Mouse (Mus musculus) embryo, embryonic 11.5 days (tissue): ENCODE results near the gene 2310011J03Rik.

Experiments
- DNase-seq: peaks from one replicate; pipeline ENCODE4 v3.0.0-alpha.2; 2012; ENCODE audit warnings: low read depth, low spot score

Gene 2310011J03Rik

DNA sequence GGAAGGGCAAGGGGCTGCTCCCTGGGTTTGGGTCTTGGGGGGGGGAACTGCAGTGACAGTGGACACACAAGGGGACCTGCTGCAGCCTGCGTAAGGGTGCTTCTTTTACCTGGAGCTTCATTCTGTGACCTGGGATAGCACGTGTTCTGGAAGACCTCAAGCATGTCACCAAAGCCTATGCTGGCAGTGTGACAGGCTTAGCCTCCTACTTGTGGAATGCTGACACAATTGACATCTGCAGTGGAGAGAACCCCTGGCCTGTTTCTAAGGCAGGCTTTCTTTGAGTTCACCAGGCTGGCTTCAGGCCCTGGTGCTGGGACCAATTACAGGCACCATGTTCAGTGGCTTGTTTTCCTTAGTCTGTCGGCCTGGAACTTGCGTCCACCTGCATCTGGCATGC, 26.0 kb downstream of the 2310011J03Rik start:
- no peak for DNase-seq

DNA sequence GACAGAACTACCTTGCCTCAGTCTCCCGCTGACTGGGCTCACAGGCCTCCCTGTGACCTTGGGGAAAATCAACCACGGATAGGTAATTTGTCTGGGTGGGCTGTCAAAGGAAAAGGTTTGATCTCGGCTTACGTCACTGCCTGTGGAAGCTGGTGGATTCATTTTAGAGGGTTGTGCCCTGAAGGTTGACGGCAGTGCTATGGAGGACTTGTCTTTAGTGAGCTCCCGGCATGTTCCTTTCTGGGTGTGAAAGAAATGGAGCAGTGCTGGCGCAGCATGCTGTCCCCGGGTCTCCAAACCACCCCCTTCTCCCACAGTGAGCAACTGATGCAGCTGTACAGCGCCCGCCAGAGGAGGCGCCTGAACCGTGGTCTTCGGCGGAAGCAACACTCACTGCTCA, 27.0 kb downstream of the 2310011J03Rik start:
- no peak for DNase-seq

DNA sequence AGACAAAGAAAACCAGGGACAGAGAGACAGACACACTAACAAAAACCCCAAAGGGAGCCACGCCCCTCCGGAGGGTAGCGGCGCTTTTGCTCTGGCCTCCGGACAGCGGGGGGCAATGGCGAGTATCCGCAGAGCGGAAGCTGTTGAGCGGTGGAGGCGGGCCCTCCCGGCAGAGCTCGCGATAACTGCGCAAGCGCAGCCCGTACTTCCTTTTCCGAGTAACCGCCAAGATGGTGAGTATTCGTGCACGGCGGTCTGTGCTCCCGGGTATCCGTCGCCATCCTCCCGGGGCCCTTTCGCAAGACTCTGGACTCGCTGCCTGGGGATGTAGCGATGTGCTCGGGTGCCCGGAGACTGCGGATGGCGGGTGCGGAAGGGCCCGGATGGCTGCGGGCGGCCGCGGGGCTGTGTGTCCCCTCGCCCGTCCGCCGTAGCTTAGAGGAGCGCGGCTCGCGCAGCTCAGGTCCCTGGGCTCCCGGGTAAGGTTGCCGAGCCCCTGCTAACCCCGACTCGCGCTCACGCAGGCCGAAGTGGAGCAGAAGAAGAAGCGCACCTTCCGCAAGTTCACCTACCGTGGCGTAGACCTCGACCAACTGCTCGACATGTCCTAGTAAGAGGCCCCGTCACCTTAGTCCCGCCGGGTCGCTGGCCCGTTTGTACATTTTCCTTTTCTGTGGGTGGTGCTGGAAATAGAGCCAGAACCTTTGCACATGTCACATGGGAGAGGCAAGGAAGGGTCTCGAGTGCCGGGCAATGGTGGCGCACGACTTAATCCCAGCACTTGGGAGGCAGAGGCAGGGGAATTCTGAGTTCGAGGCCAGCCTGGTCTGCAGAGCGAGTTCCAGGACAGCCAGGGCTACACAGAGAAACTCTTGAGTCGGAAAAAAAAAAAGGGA, 27.8 kb downstream of the 2310011J03Rik start, which contains the start of gene Rps15:
Gene Rps15, plus strand, starts transcription at position 203 of the 896 bp plus-strand sequence.
- DNase-seq: peak; percentile 95

DNA sequence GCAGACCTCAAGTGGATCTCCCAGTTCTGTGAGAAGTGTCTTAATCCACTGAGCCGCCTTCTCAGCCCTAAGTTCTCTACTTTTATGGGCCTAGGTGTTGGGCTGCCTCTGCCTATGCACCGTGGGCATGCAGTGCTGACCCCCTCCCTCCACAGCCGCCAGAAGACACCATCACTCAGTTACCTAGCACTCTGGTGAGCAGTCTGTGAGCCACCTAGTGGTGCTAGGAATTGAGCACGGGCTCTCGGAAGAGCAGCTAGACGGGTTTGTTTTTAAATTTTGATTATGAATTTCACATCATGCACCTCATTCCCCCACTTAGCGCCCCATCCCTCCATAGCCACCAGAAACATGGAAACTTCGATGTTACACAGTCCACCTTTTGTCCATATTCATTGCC, 31.7 kb downstream of the 2310011J03Rik start:
- DNase-seq: no peak

DNA sequence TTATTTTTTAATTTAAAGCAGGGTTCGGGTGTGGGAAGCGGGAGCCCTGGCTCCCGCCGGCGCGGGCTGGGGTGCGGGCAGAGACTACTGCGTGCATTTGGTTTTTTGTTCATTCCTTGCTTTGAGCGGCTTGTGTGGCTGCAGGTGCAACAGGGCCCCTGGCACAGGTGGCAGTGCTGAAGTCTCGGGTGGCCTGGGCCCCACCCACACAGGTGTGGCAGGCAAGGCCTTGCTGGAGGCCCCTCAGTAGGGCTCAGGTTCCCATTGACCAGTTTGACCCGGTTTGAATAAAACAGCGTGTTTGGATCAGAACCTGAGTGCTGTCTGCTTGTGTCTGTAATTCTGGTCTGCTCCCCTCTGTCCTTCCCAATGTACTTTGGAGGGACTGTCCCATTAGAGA, 32.2 kb downstream of the 2310011J03Rik start:
- no peak for DNase-seq

DNA sequence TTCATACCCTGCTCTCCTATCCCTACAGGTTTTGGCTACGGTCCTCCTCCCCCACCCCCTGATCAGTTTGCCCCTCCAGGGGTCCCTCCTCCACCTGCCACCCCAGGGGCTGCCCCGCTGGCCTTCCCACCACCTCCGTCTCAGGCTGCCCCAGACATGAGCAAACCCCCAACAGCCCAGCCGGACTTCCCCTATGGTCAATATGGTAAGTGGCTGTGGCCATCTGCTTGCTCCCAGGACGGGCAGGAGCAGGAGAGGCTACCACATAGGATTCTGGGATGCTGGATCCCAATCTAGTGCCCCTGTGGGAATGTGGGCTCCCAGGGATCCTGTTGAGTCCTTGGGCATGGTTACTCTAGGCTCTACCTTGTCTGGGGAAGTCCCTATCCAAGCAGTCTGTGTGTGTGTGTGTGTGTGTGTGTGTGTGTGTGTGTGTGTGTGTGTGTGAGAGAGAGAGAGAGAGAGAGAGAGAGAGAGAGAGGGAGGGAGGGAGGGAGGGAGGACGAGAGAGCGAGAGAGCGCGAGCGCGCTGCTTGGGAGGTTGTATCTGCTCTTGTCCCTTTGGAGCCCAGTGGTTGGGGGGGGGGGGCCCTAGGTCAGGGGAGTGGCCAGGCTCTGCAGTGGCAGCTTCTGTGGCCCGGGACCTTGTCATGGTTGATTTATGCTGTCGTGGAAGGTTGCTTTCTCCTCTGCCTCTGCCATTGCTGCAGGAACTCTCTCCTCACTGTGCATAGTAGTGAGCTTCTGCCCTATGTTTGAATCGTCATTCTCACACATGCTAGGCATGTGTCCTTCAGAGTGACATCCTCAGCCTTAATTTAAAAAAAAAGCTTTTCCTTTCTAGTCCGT, 34.9 kb downstream of the 2310011J03Rik start:
- DNase-seq: no peak

DNA sequence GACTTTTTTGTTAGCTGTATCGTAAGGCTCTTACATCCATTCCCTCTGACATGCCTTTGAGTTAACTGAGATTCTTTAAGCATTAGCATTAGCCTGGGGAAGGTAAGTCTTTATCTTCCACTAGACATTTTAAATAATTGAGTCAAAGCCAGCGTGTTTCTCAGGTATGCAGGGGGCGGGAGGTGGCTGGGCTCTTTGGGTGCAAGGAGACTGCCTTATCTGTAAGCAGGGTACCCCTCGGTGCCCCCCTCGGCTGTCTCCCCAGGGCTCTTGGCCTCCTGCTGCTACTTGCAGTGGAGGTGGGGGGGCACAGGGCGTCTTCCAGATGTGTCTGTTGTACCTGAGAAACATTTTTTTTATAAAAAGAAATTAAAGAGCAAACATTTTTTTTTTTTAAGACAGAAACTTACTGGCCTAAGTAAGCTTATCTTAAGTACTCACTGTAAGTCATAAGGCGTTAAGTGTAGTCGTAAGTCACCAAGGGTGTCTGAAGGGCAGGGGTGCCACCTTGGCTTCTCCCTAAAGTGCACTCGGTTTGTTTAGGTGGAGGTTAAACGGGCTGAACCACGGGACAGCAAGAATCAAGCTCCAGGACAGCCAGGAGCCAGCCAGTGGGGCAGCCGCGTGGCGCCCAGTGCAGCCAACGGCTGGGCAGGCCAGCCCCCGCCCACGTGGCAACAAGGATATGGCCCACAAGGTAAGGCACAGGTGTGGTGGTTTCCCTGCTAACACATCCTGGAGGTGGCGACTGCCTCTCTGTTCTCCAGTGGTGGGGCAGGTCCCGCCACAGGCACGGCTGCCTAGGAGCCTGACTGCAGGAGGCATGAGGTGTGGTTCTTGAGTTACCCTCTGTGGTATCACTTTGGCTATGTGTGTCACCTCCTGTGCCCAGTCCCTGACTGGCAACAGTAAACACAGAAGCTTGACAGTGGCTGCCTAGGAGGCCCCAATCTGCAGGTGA, 37.6 kb downstream of the 2310011J03Rik start:
- DNase-seq: no peak

DNA sequence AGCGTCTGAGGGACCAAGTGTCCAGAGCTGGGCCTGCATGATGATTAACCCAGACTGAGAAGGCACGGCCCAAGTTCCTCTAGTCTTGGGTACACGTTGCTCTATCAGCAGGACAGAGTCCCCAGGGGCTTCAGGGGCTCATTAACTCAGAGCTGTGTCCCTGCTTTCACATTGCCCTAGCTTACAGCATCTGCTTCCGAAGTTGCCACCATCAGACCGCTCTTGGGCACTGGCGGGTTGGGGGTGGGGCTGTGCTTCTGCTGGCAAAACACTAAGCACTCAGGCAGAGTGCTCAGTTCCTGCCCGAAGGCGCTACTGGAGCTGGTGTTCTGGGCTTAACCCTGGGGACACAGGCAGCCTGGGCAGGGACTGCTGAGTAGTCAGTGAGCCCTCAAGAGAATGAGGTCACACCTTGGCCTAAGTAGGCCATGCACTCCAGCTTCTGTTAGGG, 38.4 kb downstream of the 2310011J03Rik start:
- no peak for DNase-seq

DNA sequence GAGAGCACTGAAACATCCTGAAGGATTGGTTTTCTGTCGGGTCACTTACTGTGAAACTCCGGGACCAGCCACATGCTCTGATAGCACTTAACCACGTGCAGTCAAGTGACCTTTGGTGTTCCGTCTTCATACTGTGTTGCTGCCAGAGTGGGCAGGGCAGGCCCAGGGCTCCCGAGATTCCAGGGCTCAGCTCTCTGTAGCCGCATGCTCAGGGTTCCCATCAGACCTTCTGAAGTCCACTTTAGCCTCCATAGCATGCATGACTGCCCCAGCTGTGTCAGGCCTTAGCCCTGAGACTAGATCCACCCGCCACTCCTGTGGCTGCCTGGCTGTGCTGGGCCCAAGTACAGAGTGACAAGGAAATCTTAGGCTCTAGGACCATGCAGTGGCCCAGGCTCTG, 39.0 kb downstream of the 2310011J03Rik start:
- DNase-seq: no peak

DNA sequence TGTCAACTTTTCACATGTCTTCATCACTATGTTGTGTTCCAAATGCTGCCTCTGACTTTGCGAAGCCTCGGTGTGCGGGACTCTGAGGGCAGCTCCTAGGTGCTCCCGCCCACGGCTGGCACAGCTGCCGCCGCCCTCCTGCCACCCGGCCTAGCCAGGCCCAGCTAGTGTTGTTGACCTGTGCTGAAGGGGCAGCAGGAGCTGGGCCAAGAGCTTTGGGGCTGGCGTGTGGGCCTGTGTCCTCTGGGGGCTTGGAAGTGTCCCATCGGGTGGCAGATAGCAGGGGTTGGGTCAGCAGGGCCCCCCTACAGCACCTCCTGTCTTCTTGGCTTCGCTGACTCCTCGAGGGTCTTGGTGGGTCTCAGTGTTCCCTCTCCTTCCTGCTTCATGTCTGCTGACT, 41.1 kb downstream of the 2310011J03Rik start:
- no peak for DNase-seq

DNA sequence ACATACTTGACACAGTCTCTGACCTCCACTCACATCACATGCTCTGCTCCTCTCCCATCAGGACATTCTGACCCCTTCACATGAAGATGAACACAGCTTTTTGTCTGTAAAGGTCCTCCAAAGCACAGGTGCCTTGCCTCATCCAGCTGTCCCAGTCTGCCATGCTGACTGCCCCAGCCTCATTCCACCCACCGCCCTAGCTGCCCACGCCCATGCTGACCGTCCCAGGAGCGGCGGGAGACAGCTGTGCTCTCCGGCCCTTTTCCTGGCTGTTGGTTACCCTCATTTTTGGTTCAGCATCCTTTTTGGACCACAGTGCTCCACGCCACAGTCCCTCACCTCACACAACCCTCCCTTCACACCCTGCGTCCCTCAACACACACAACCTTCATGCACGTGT, 41.9 kb downstream of the 2310011J03Rik start:
- DNase-seq: no peak

DNA sequence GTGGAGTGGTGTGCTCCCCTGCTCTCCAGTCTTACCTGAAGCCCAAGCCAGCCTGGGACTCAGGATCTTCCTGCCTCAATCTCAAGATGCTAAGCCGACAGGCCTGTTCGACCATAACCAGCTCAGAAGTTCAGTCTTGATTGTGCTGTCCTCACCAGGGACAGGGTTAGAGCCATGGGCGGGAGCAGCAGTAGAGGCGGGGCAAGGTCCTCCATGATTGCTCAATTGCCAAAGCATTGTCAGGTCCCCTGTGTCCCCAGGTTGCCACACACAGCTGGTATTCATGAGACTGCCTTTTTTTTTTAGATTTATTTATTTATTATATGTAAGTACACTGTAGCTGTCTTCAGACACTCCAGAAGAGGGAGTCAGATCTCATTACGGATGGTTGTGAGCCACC, 44.1 kb downstream of the 2310011J03Rik start:
- no peak for DNase-seq

DNA sequence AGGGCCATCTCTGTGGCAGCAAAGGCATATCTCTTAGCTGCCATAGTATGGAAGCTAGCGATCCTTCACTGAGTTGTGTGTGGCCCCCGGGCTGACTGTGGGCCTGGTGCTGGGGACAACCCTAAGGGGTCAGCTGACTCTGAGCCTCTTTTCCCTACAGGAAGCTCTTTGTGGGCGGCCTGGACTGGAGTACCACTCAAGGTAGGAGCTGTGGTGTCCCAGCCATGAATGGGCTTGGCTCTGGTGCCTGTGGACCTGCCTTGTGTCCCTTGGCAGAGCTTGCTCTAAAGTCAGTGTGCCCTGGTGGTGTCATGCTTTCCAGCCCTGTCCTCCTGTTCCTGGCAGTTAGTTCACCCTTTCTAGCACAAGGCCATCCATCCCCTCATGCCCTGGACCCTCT, 46.5 kb downstream of the 2310011J03Rik start:
- no peak for DNase-seq

DNA sequence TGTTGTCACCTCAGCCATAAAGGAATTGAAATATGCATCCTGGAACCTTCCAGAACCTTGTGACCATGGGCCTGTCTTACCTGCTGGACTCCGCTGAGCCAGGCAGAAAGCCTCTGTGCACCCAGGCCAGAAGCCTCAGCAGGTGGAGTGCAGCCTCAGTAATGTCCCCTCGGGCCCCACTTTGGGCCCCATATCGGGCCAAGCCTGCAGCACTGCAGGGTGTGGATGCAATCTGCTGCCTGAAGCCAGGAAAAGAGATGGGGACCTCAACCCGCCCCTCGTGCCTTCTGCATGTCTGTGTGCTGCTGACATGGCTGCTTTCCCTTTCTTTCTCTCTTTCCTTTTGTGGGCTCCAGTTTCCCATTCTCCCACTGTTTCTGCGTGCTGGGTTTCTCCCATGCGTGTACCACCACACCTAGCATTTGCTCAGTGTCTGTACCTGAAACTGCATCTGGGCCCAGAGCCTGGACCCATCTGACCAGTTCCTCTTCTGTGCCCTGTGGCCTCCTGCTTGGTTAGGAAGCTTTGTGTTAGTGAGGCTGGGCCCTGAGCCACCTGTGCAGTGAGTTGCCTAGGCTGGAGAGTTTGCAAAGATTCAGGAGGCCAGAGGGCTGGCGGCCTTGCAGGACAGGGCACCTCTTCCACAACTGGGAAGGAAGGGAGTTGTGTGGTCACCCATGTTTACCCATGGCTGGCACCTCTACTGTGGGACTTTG, 48.3 kb downstream of the 2310011J03Rik start:
- DNase-seq: no peak

DNA sequence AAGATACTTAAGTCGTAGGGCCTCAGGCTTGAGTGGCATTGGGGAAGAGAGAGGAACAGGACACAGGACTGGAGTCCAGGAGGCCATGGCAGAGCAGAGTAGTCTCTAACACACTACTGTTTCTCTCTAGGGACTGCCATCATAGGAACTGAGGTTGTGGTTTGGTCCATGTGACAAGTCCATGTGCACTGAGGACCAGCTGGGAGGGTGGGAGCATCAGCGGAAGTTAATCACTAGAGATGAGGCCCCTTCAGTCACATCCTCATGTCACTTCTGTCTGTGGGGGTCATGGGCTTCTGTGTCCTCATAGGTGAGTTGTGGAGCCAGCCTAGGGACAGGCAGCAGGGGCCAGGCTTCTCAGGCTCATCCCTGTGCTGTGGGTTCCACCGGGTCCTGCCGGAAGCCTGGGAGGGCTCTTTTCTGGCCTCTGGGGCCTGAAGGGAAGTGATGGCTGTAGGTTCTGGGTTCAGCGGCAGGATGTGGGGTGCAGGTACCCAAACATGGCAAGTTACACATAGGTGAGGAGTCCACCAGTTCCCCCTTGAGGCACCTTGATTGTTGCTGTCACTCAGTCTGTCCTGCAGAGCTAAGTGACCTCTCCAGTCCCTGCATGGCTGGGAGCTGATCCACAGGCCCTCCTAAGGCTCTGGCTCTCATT, 49.0 kb downstream of the 2310011J03Rik start:
- no peak for DNase-seq

DNA sequence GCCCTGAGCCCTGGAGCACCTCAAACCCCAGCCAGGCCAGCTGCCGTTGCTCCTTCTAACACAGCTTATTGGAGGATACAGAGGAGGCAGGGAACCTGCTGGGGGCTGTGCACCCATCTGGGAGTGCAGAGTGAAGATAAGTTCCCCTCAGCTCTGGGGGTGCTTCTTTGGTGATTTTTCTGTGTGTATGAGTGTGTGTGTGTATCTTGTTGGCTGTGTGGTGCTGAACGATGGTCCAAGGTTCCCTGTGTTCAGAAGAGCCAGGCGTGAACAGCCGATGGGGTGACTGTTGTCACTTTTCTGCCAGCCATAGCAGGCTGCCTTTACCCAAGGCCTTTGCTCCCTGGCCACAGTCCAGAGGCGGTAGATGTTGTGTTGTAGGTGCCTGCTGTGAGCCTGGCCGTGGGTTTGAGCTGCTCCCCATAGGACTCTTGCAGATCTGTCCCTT, 49.6 kb downstream of the 2310011J03Rik start:
- no peak for DNase-seq

DNA sequence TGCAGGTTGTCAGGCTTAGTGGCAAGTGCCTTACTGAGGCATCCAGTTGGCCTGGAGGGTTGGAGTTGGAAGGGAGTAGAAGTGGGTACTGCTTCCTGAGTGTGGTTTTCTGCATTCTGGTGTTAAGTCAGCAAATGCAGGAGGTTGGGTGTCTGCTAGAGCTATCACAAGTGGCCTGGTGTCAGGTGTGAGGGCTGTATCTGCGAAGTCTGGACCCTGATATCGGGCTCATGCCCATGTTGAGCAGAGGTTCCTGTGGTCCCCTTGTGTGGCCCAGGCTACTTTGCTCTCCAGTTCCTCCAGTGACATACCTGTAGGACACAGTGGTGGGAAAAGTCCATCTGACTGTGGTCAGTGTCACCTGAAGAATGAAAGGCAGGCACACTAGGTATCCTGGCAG, 50.2 kb downstream of the 2310011J03Rik start:
- DNase-seq: no peak
